Mouse (Mus musculus) C2C12 (cell line): ENCODE measurements around the gene H2al1k. TPM values are rescaled to one million over a fixed set of nuclear protein-coding genes. Genes with fewer than 3 reads are reported as not detected.
"Not testable (repeated sequence)": the region's sequence is repeated elsewhere in the genome, so short reads cannot be mapped to it uniquely, and the experiment has no call there.

Source experiments
- H3K27me3 ChIP-seq: one replicate; pipeline ENCODE4 v1.6.1; 2011; ENCODE audit not compliant: control insufficient read depth, insufficient read depth, insufficient read length
- H3K36me3 ChIP-seq: one replicate; pipeline ENCODE4 v1.6.1; 2011; ENCODE audit not compliant: control insufficient read depth, insufficient read depth
- H3K4me3 ChIP-seq: one replicate; pipeline ENCODE4 v1.5.1; 2011; ENCODE audit warnings: mild to moderate bottlenecking, control low read depth; ENCODE audit not compliant: poor library complexity, insufficient read depth, severe bottlenecking
- H3K79me2 ChIP-seq: one replicate; pipeline ENCODE4 v1.6.1; 2011; ENCODE audit not compliant: control insufficient read depth, insufficient read depth
- H3K79me3 ChIP-seq: one replicate; pipeline ENCODE4 v1.6.1; 2011; ENCODE audit warnings: low read depth, control low read depth
- H3ac ChIP-seq: one replicate; pipeline ENCODE3; 2011; ENCODE audit warnings: low read depth; ENCODE audit not compliant: control insufficient read depth, insufficient read length
- CEBPB ChIP-seq: IDR thresholded peaks from one replicate; pipeline ENCODE4 v1.6.1; 2011; ENCODE audit warnings: low read depth, mild to moderate bottlenecking, control low read depth, moderate library complexity
- CTCF ChIP-seq: IDR thresholded peaks from one replicate; pipeline ENCODE4 v1.5.1; 2011; ENCODE audit not compliant: control insufficient read depth, insufficient read depth, insufficient read length
- FOSL1 ChIP-seq: IDR thresholded peaks from one replicate; pipeline ENCODE4 v1.8.0; 2011; ENCODE audit warnings: mild to moderate bottlenecking, low read length; ENCODE audit not compliant: poor library complexity, insufficient read depth, severe bottlenecking
- MAX ChIP-seq: IDR thresholded peaks from one replicate; pipeline ENCODE4 v1.6.1; 2011; ENCODE audit warnings: mild to moderate bottlenecking, control low read depth
- MYOD1 ChIP-seq: IDR thresholded peaks from one replicate; pipeline ENCODE4 v1.6.1; 2011; ENCODE audit warnings: low read depth; ENCODE audit not compliant: control insufficient read depth, insufficient read length
- MYOG ChIP-seq: IDR thresholded peaks from one replicate; pipeline ENCODE4 v1.6.1; 2011; ENCODE audit not compliant: control insufficient read depth, insufficient read length; ENCODE audit errors: extremely low read depth
- USF1 ChIP-seq: IDR thresholded peaks from one replicate; pipeline ENCODE4 v1.6.1; 2011; ENCODE audit warnings: low read depth, mild to moderate bottlenecking, control low read depth, moderate library complexity
- long read RNA-seq, 2 experiments: library from polyadenylated mRNA; unstranded; transcript quantifications; one replicate each; pipeline ENCODE4 v2.0.0; 2019 to 2020
- polyA plus RNA-seq: library from polyadenylated mRNA; unstranded; fragments of >200 nt; fragmentation: generic; extraction: Trizol; gene quantifications from one replicate; pipeline ENCODE4 v1.2.1, GENCODE M21; 2012; ENCODE audit warnings: missing spikeins

H2al1k gene
- polyA plus RNA-seq = not detected
- long read RNA-seq, experiment 1 = 0 reads
- long read RNA-seq, experiment 2 = 0 reads

DNA sequence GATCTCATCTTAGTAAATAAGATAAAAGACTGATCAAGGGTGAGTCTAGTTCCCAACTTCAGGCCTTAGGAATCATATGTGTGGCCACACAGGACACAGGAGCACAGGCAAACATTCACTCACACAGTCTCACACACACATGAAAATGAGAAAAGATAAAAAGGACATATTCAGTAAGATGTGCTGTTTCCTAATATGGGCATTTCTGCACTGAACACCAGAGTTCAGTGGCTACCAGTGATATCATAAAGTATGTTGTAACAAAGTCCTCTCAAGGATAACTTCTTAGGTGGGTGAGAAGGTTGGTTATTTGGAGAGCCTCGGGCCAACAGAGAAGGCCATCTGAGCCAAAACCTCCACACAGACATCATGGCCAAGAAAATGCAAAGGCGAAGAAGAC lies at the start of gene H2al1k:
Gene H2al1k (plus strand): TSS at position 301 of the 400 bp plus-strand sequence.
- H3K4me3 ChIP-seq, H3K27me3 ChIP-seq, H3K36me3 ChIP-seq, H3ac ChIP-seq, H3K79me3 ChIP-seq, H3K79me2 ChIP-seq: not testable (repeated sequence)

DNA sequence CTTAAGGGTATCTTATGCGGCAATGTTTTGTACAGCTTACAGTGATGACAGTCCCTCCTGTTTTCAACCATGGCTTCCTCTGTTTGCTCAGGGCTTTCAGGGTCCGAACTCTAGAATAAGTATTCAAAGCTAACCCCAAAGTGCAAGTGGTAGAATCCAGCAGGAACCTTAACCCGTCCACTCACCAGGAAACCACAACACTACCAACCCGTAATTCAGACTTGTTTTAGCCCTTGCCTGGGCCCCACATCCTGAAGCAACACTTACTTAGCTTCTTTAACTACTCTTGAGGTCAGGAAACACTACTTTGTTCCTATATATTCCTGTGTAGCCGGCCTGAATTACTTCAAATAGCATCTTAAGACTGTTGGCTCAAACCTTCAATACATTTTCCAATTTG lies 47.6 kb upstream of the H2al1k start:
- TF ChIP-seq MYOG = no peak
- no peak for TF ChIP-seq CTCF
- no peak for TF ChIP-seq FOSL1
- no peak for TF ChIP-seq MYOD1
- TF ChIP-seq CEBPB = no peak
- no peak for TF ChIP-seq MAX
- TF ChIP-seq USF1 = no peak
- Histone ChIP-seq H3K79me3 (no peaks in the 10 kb centered on the region), H3ac (no peak overlapping the region), H3K36me3 (no peaks in the 10 kb centered on the region), H3K27me3 (no peaks in the 10 kb centered on the region), H3K4me3 (no peak overlapping the region), H3K79me2 (no peaks in the 10 kb centered on the region)

DNA sequence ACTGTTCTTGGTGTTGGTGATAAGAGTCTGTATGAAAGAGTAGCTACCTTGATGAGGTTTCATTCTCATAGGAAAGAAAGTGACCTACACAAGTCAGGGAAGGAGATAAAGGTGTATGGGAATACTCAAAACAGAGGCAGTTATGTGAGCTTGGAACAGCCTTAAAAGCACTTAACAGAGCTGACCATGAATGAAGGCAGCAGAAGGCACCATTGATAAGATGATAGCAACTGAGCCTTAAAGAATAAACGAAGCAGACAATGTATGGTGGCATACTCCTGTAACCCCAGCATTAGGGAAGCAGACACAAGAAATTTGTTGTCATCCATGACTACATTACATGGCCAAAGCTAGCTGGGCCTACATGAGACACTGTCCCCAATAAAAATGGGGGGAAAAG lies 47.0 kb upstream of the H2al1k start:
- Histone ChIP-seq H3K27me3 (no peaks in the 10 kb centered on the region), H3K36me3 (no peaks in the 10 kb centered on the region), H3K79me2 (no peaks in the 10 kb centered on the region), H3K4me3 (no peak overlapping the region), H3ac (no peak overlapping the region), H3K79me3 (no peaks in the 10 kb centered on the region)
- TF ChIP-seq MYOD1 = no peak
- no peak for TF ChIP-seq MYOG
- no peak for TF ChIP-seq FOSL1
- no peak for TF ChIP-seq CEBPB
- TF ChIP-seq MAX = no peak
- no peak for TF ChIP-seq CTCF

DNA sequence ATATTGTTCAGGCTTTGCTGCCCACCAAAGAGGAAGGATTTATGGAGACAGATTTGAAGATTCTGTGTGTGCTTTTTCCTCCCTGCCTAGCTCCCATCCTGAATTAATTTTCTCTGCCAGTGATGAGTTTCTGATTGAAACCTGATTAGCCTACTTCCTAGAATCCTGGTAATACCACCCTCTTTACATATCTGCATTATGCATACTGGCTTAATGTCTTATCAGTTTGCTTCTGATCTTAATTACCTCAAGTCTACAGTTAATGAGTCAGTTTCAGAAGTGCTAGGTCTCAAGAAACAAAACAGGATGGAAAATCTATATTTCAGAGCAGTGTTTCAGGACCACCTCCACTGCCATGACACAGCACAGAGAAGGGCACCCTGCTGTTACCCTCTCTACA lies 34.0 kb upstream of the H2al1k start:
- not testable (repeated sequence) for H3K4me3 ChIP-seq, H3K27me3 ChIP-seq, H3K36me3 ChIP-seq, H3ac ChIP-seq, H3K79me3 ChIP-seq, H3K79me2 ChIP-seq

DNA sequence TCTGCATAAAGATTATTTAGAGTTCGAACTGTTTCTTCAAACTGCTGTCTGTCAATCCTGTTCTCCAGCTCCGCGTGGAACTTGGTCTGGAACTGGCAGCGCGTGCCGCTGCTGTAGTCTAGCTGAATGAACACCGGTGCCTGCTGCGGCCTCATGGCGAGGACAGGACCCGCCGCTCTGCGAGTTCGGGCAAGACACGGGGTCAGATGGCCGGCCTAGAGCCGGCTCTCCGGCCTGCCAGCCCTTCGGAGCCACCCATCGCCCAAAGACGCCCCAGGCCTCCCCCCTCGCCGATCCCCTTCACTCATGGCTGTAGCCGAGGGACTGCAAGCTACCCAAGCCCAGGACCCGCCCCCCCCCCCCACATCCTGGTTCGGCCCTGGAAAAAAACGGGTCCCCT lies 22.5 kb upstream of the H2al1k start:
- not testable (repeated sequence) for H3K36me3 ChIP-seq, H3ac ChIP-seq, H3K27me3 ChIP-seq, H3K4me3 ChIP-seq, H3K79me2 ChIP-seq, H3K79me3 ChIP-seq

DNA sequence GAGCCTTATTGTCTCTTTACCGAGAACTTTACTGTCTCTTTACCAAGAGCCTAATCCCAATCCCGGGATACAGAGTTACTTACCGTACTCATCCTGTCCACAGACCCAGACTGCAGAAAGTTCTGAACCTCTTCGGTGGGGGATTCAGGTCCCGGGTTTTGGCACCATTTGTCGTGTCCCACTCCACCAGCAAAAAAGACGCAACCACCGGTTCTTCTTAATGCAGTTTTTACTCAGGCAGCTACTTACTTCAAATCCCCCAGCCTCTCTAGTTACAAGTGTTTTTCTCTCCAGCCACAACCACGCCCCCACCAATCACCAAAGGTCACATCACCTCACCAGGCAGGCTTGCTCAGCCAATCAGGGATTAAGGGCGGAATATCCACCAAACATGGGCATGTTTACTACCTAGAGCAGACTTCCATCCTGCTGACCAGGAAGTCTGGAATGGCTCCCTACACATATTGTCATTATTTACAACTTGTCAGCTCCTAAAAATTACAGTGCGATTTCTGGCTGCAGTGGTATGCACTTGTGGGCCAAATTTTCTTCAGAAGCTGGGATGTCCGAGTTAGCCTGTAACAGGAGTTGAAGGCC lies 18.0 kb upstream of the H2al1k start:
- not testable (repeated sequence) for H3K79me3 ChIP-seq, H3ac ChIP-seq, H3K27me3 ChIP-seq, H3K36me3 ChIP-seq, H3K79me2 ChIP-seq, H3K4me3 ChIP-seq

DNA sequence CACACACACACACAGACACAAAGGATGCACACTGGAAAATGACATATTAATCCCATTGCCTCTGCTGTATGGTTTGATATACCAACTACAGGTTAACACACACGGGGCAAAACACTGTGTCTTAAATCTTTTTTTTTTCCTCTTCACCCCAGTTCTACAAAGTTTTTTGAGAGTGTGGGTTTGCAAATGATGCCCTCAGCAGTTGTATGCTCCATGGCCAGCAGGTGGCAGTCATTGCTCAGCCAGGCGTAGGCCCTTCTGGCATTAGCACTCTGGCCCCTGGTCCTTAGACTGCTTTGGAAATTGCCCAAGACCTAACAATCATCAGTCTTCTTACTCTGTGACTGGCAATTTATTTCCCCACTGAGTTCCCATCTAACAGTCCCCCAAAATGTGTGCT lies 17.4 kb upstream of the H2al1k start:
- not testable (repeated sequence) for H3K79me3 ChIP-seq, H3K4me3 ChIP-seq, H3K27me3 ChIP-seq, H3K36me3 ChIP-seq, H3K79me2 ChIP-seq, H3ac ChIP-seq

DNA sequence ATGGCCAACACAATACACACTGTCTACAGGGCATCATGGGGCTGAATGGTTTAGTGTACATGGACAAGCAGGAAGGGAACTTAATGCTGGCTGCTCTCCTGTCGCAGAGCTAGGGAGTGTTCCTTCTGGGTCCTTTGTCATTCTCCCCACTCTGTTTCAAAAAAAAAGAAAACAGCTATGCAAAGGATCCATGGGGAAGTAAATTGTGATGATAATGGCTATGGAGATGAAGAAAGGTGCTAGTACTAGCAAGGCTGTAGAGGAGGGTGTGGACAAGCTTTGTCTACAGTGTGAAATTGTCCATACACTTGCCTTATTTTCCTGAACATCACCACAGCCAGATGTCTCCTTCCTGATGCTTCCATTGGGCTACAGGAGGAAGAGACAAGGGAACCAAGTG lies 15.4 kb upstream of the H2al1k start:
- not testable (repeated sequence) for H3K36me3 ChIP-seq, H3K27me3 ChIP-seq, H3K79me3 ChIP-seq, H3K4me3 ChIP-seq, H3ac ChIP-seq, H3K79me2 ChIP-seq

DNA sequence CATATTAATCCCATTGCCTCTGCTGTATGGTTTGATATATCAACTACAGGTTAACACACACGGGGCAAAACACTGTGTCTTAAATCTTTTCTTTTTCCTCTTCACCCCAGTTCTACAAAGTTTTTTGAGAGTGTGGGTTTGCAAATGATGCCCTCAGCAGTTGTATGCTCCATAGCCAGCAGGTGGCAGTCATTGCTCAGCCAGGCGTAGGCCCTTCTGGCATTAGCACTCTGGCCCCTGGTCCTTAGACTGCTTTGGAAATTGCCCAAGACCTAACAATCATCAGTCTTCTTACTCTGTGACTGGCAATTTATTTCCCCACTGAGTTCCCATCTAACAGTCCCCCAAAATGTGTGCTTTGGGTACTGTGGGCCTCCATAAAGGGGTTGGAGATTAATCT lies 23.6 kb downstream of the H2al1k start:
- H3K79me3 ChIP-seq = not testable (repeated sequence)

DNA sequence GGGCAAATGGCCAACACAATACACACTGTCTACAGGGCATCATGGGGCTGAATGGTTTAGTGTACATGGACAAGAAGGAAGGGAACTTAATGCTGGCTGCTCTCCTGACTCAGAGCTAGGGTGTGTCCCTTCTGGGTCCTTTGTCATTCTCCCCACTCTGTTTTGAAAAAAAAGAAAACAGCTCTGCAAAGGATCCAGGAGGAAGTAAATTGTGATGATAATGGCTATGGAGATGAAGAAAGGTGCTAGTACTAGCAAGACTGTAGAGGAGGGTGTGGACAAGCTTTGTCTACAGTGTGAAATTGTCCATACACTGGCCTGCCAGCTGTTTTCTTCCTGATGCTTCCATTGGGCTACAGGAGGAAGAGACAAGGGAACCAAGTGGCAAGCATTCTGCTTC lies 25.5 kb downstream of the H2al1k start:
- H3K79me2 ChIP-seq, H3K27me3 ChIP-seq, H3K36me3 ChIP-seq, H3K79me3 ChIP-seq, H3ac ChIP-seq, H3K4me3 ChIP-seq: not testable (repeated sequence)

More for the DNA sequence above, 23.6 kb downstream of the H2al1k start:
- H3K36me3 ChIP-seq, H3ac ChIP-seq, H3K27me3 ChIP-seq, H3K79me2 ChIP-seq, H3K4me3 ChIP-seq: not testable (repeated sequence)
